Mouse (Mus musculus) neural tube, embryonic 11.5 days (tissue): ENCODE data around the gene Crabp2. TPM values are rescaled to one million over a fixed set of nuclear protein-coding genes. Genes with fewer than 3 reads are reported as not detected.

Experiments
- ATAC-seq: fragments of 200-750 bp; cut with Nextera tagmentation; 2 replicates; pipeline ENCODE4 v1.8.0; 2017; ENCODE audit warnings: moderate number of reproducible peaks, mild to moderate bottlenecking, moderate TSS enrichment, moderate library complexity; ENCODE audit not compliant: insufficient read depth, low FRiP score, low TSS enrichment
- DNase-seq: peaks from one replicate; pipeline ENCODE4 v3.0.0-alpha.2; 2015; ENCODE audit warnings: low spot score
- H3K27ac ChIP-seq: fragments of 300-500 bp; sonication (generic); 2 replicates; pipeline ENCODE4 v1.5.1; 2014; ENCODE audit warnings: low read depth, mild to moderate bottlenecking, low read length
- H3K27me3 ChIP-seq: fragments of 300-500 bp; sonication (generic); 2 replicates; pipeline ENCODE4 v1.6.1; 2014; ENCODE audit warnings: mild to moderate bottlenecking, low read length, mixed read lengths; ENCODE audit not compliant: control insufficient read depth, insufficient read depth
- H3K36me3 ChIP-seq: fragments of 300-500 bp; sonication (generic); 2 replicates; pipeline ENCODE4 v1.6.1; 2014; ENCODE audit warnings: mild to moderate bottlenecking, low read length, moderate library complexity, mixed read lengths; ENCODE audit not compliant: control insufficient read depth, insufficient read depth
- H3K4me1 ChIP-seq: fragments of 300-500 bp; sonication (generic); 2 replicates; pipeline ENCODE4 v1.6.1; 2014; ENCODE audit warnings: low read length, mixed read lengths; ENCODE audit not compliant: control insufficient read depth, insufficient read depth
- H3K4me2 ChIP-seq: fragments of 300-500 bp; sonication (generic); 2 replicates; pipeline ENCODE4 v1.6.1; 2014; ENCODE audit warnings: low read depth, mild to moderate bottlenecking, moderate library complexity
- H3K4me3 ChIP-seq: fragments of 300-500 bp; sonication (generic); 2 replicates; pipeline ENCODE4 v1.5.1; 2014; ENCODE audit warnings: low read depth, low read length
- H3K9ac ChIP-seq: fragments of 300-500 bp; sonication (generic); 2 replicates; pipeline ENCODE4 v1.6.1; 2014; ENCODE audit warnings: mild to moderate bottlenecking, low read length
- H3K9me3 ChIP-seq: fragments of 300-500 bp; sonication (generic); 2 replicates; pipeline ENCODE4 v1.6.1; 2016; ENCODE audit warnings: low read length; ENCODE audit not compliant: control insufficient read depth
- WGBS: fragments of 180-500 bp; shearing (Covaris S2); extraction: QIAGEN DNeasy Blood & Tissue Kit; methylation state at CpG from one replicate; pipeline ENCODE4 v1.1.7; 2014; 5-methylcytosine and 5-hydroxymethylcytosine counted together
- polyA plus RNA-seq: library from polyadenylated mRNA; unstranded; fragments of >200 nt; fragmentation: Nextera tagmentation; extraction: Ambion mirVana; gene quantifications from 2 replicates; pipeline ENCODE4 v1.2.1, GENCODE M21; 2014

The Crabp2 gene
- polyA plus RNA-seq, 1 experiment from 2014 or later, result 607 TPM

DNA sequence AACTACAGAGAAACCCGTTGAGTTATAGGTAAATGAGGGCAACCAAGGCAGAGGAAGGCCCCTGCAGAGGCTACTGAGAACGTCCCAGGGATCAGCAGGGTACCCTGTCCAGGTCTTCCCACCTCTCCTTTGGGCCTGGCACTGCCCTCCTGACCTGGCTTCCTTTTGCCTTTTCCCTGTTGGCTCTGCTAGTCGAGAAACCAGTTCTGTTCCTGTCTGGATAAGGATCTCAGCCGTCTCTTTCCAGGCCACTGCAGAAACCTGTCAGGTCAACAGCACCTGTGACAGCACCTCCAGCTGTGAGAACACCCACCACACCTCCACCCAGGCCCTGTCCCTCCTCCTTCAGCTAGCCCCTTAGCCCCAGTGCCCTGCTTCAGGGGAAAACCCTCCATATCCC is 10.0 kb downstream of the Crabp2 start:
- 12% methylated on average over 4 of the region's 4 CpGs for WGBS
- peaks cover 3% of the 10 kb centered on the region; the same call in 1 of the 2 replicates for H3K36me3 ChIP-seq
- no peaks in the 10 kb centered on the region for H3K9me3 ChIP-seq
- H3K4me2 ChIP-seq, result no peak overlapping the region
- H3K4me3 ChIP-seq, result no peak overlapping the region
- DNase-seq (no peak), ATAC-seq (no peak)
- H3K27ac ChIP-seq, result peak overlapping the region; percentile 53; the same call in 1 of the 2 replicates
- peak overlapping the region; percentile 31 for H3K9ac ChIP-seq
- no peaks in the 10 kb centered on the region for H3K27me3 ChIP-seq
- peaks cover 29% of the 10 kb centered on the region for H3K4me1 ChIP-seq

DNA sequence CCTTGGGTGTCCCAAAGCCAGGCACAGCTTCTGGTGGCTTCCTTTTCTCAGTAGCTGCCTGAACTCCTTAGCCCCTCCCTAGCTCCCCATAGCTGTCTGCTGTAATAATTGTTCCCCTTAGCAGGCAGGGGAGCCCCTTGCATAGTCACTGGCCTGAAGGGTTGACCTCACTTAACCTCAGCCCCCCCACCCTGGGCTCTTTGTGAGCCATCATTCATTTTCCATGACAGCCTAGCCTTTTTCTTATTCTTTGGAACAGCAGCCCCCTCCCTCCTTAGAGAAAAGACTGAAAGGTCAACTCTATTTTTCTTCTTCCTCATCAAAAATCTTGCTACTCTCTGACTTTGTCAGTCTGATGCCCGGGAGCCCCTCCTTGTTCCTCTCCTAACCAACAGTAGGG is 10.5 kb downstream of the Crabp2 start:
- H3K4me2 ChIP-seq, result no peak overlapping the region
- H3K9me3 ChIP-seq, result no peaks in the 10 kb centered on the region
- no peaks in the 10 kb centered on the region for H3K27me3 ChIP-seq
- no peak for ATAC-seq
- H3K36me3 ChIP-seq, result peaks cover 3% of the 10 kb centered on the region; the same call in 1 of the 2 replicates
- DNase-seq, result no peak
- H3K27ac ChIP-seq, result peak overlapping the region; percentile 96
- H3K4me3 ChIP-seq, result no peak overlapping the region
- 20% methylated on average over 1 of the region's 1 CpGs for WGBS
- H3K4me1 ChIP-seq, result peaks cover 29% of the 10 kb centered on the region
- H3K9ac ChIP-seq, result no peak overlapping the region

DNA sequence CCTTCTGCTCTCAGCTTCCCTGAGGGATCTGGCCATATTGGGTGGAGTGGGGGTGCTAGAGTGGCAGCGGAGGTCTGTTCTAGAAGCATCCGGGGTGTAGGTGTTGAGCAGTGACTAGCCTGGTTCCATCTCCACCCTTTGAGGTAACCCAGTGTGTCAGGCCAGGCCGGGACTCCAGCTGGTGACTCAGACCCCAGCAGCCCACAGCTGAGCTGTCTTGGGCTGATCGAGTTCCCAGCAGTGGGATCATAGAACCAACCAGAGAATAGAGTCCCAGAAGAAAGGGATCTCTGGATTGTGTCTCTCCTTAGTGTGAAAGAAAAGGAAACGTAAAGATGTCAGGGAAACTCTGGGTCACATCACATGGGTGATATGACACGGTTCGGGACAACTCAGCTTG is 10.9 kb downstream of the Crabp2 start:
- Histone ChIP-seq H3K36me3 (no peaks in the 10 kb centered on the region; the same call in 1 of the 2 replicates), H3K27ac (peak overlapping the region; percentile 96; the same call in 1 of the 2 replicates), H3K4me1 (peaks cover 29% of the 10 kb centered on the region), H3K9me3 (no peaks in the 10 kb centered on the region), H3K27me3 (no peaks in the 10 kb centered on the region), H3K4me2 (no peak overlapping the region; the same call in 1 of the 2 replicates), H3K4me3 (no peak overlapping the region), H3K9ac (no peak overlapping the region)
- DNase-seq (no peak), ATAC-seq (no peak)
- 42% methylated on average over 7 of the region's 7 CpGs for WGBS

DNA sequence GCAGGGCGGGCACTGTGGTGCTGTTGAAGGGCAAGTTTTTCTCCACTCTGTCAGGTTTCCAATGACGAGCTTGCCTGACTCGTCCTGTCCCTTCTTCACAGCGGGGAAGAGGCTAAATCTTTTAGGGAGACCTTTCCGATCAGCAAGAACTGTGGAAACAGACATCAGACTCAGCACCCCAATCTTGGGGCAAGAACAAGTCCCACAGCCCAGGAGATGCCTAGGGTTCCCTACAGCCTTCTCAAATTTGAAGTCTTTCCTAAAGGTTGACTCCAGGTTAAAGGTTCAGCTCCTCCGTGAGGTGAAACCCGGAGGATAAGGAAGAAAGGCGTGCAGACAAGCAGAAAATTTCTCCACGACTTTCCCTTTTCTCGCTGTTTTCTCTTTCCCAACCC is 11.7 kb downstream of the Crabp2 start:
- DNase-seq, result no peak
- Histone ChIP-seq H3K36me3 (no peaks in the 10 kb centered on the region), H3K9ac (peak overlapping the region; percentile 75), H3K27ac (peak overlapping the region; percentile 96), H3K4me1 (peaks cover 29% of the 10 kb centered on the region), H3K4me2 (peak overlapping the region; percentile 77), H3K4me3 (peak overlapping the region; percentile 37), H3K27me3 (no peaks in the 10 kb centered on the region), H3K9me3 (no peaks in the 10 kb centered on the region)
- no peak for ATAC-seq
- WGBS, result 4% methylated on average over 10 of the region's 10 CpGs

DNA sequence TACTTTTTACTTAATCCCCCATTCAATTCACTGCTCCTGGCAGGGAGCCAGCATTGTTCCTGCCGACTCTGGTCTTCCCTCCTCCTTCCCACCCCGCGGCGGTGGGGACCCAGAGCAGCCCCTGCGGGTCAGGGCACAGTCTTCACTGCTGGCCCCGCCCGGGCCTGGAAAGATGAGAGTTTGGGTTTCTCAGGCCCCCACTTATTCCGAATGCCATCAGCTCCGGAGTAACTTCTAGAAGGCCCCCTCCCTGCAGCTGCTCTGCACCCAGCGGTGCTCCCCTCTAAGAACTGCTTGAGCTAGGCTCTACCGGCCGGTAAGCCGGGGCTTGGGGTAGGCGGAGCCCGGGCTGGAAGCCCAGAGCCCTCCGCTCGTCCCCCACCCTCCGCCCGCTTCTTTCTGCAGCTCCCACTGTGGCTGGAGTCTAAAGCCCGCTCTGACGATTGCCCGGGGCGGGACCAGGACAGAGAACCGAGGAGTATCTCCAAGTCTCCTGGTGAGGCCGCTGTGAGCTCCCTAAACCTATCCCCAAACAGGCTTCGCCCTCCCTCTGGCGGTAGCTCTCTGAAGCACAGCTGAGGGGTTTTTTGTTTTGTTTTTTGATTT is 12.2 kb downstream of the Crabp2 start:
- H3K36me3 ChIP-seq, result no peaks in the 10 kb centered on the region
- ATAC-seq, result peak; percentile 94
- H3K4me2 ChIP-seq, result peak overlapping the region; percentile 77
- H3K9me3 ChIP-seq, result no peaks in the 10 kb centered on the region
- H3K9ac ChIP-seq, result peak overlapping the region; percentile 75
- H3K27ac ChIP-seq, result peak overlapping the region; percentile 96
- no peaks in the 10 kb centered on the region for H3K27me3 ChIP-seq
- peak overlapping the region; percentile 37 for H3K4me3 ChIP-seq
- H3K4me1 ChIP-seq, result peaks cover 29% of the 10 kb centered on the region
- peak; percentile 97 for DNase-seq
- WGBS, result under 1% methylated on average over 27 of the region's 27 CpGs

DNA sequence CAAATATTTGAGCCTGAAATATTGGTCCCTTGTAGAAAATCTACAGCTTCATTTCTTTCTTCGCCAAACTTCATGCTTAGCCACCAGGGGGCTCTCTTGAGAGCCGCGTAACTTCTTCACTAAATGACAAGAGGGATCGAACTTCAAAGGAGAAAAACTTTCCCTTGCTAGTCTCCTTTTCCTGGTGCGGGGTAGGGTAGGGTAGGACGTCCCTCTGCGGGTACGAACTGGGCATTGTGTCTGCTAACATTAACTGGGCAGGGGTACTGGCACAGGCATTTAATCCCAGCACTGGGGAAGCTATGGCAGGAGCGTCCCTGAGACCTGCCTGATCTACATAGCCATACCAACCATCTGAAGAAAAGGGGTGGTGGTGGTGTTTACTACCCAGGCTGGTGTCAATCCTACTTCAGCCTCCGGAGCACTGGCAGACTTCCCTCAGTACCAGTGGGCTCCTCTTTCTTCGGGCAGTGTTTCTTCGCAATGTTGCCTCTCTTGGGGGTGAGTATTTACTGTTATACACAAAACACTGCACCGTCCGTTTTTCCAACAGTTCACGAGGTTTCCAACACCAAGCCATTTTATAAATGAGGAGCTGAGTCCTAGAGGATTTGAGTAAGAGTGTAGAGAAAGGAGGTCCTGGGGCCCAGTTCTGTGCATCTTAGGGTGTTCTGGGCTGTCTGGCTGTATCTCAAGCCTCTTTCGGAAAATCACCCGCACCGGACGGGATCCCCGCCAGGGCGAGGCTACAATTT is 21.9 kb downstream of the Crabp2 start:
- peak overlapping the region; percentile 82 for H3K4me3 ChIP-seq
- peaks cover under 1% of the 10 kb centered on the region for H3K36me3 ChIP-seq
- H3K9ac ChIP-seq, result peak overlapping the region; percentile 87; the same call in 1 of the 2 replicates
- H3K27ac ChIP-seq, result peak overlapping the region; percentile 72
- peak; percentile 83 for DNase-seq
- WGBS, result under 1% methylated on average over 21 of the region's 21 CpGs
- H3K4me1 ChIP-seq, result peaks cover 35% of the 10 kb centered on the region
- ATAC-seq, result no peak
- peak overlapping the region; percentile 95 for H3K4me2 ChIP-seq
- no peaks in the 10 kb centered on the region for H3K9me3 ChIP-seq
- H3K27me3 ChIP-seq, result no peaks in the 10 kb centered on the region

DNA sequence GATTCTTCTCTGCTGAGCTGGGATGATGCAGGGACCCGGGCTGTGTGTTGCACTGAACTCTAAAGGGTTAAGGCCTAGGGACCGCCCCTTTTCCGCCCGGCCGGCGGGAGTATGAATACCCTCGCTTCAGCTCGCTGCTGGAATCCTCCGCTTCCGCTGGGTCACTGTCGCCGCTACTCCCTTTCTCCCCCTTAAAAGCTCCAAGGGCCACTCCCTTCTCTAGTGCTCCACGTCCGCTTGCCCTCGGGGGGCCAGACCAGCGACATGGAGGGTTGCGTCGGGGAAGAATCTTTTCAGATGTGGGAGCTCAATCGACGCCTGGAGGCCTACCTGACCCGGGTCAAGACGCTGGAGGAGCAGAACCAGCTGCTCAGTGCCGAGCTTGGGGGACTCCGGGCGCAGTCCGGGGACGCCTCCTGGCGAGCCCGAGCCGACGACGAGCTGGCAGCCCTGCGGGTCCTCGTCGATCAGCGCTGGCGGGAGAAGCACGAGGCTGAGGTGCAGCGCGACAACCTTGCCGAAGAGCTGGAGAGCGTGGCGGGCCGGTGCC is 22.5 kb downstream of the Crabp2 start, which contains the start of gene Nes:
Gene Nes (plus strand): TSS at position 140 of the 550 bp plus-strand sequence.
- H3K36me3 ChIP-seq, result peaks cover 4% of the 10 kb centered on the region
- ATAC-seq, result peak; percentile 53
- no peaks in the 10 kb centered on the region for H3K27me3 ChIP-seq
- H3K4me2 ChIP-seq, result peak within 1 kb of the TSS; percentile 95
- peak within 1 kb of the TSS; percentile 72 for H3K27ac ChIP-seq
- H3K9ac ChIP-seq, result peak within 1 kb of the TSS; percentile 87
- peaks cover 37% of the 10 kb centered on the region for H3K4me1 ChIP-seq
- H3K9me3 ChIP-seq, result no peaks in the 10 kb centered on the region
- peak; percentile 92 for DNase-seq
- peak within 1 kb of the TSS; percentile 82 for H3K4me3 ChIP-seq
- WGBS, result 0% methylated on average over 44 of the region's 44 CpGs

DNA sequence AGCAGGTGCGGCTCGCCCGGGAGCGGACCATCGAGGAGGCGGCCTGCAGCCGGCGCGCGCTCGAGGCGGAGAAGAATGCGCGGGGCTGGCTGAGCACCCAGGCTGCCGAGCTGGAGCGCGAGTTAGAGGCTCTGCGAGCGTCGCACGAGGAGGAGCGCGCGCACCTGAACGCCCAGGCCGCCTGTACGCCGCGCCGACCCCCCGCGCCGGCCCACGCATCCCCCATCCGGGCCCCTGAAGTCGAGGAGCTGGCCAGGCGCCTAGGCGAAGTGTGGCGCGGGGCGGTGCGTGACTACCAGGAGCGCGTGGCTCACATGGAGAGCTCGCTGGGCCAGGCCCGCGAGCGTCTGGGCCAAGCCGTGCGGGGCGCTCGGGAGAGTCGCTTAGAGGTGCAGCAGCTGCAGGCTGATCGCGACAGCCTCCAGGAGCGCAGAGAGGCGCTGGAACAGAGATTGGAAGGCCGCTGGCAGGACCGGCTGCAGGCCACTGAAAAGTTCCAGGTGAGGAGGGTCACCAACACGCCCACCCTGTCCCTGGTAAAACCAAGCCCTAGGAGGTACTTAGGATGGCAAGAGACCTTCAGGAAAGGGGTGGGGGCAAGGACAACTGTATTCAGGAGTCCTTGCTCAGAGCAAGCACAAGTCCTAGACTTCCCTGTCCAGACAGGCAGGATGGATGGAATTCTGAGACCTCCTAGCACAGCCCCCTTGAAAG is 23.2 kb downstream of the Crabp2 start:
- Histone ChIP-seq H3K27ac (peak overlapping the region; percentile 90), H3K9me3 (no peaks in the 10 kb centered on the region), H3K9ac (peak overlapping the region; percentile 87), H3K27me3 (no peaks in the 10 kb centered on the region), H3K4me1 (peaks cover 38% of the 10 kb centered on the region), H3K4me2 (peak overlapping the region; percentile 95), H3K4me3 (peak overlapping the region; percentile 82), H3K36me3 (peaks cover 4% of the 10 kb centered on the region)
- no peak for ATAC-seq
- no peak for DNase-seq
- WGBS, result under 1% methylated on average over 60 of the region's 60 CpGs
